Mouse (Mus musculus) cerebellum, adult 11-12 months (tissue): ENCODE measurements around the gene Lhx4.

ENCODE experiments used
- DNase-seq: peaks from one replicate; pipeline ENCODE4 v3.0.0; 2022

Gene Lhx4

GRCm38 (mm10) chr1:155742411-155743363 is 8.8 kb downstream of the Lhx4 start:
- no peak for DNase-seq

DNA sequence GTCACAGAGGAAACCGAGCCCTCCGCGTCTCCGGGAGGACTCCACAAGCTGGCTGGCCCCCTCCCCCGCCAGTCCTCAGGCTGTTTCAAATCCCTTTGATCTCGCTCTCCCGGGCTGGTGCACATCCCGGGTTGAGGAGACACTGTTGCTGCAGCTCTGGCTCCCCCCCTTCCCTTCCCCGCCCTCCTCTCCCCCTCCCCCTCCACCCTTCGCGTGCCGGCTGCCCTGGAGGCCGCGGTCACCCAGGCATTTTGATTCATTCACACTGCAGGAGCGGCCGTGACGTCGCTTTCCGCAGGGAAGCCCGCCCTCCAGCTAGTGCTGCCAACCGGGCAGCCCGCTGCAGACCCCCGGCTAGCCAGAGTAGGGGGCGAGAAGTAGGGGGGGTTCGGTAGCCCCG is 9.5 kb downstream of the Lhx4 start:
- DNase-seq, result no peak

GRCm38 (mm10) chr1:155741378-155741945 is 10.0 kb downstream of the Lhx4 start:
- no peak for DNase-seq

- no peak for DNase-seq
Observed at GRCm38 (mm10) chr1:155740622-155741377, 10.7 kb downstream of the Lhx4 start.

- no peak for DNase-seq
Observed at GRCm38 (mm10) chr1:155737809-155738383, 13.6 kb downstream of the Lhx4 start.

GRCm38 (mm10) chr1:155737017-155737808 is 14.3 kb downstream of the Lhx4 start:
- no peak for DNase-seq

DNA sequence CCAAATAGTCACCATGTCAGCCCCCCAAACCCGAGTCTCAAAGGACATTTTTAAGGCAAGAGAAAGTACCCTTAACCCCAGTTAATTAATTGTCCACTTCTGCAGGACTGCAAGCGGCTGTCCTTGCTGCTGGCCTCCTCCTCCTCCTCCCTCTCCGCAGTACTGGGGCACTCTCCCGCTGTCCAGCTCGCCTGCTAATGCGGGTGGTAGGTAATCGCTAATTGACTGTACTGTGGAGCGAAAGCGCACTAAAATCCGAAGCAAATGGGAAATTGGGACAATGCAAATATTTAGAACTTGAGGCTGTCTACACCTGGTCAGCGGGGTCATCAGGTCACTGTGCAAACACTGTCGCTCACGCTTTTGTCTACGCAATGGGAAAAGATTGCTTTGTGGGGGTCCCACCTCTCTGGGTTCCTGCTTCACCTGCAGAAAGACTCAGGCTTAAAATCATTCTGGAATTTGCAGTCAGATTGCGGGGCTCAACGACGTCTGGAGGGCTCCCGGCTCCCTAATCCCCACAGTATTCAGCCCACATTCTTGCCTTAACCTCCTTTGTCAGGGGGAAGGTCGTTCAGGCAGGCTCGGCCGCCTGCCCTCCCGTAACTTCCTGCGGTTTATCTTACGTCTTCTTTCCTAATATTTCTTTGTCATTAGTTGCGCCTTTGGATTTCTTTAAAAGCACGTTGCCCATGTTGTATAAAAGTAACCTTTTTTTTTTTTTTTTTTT is 15.2 kb downstream of the Lhx4 start:
- DNase-seq, result no peak

GRCm38 (mm10) chr1:155731156-155731555 is 20.3 kb downstream of the Lhx4 start:
- no peak for DNase-seq

- DNase-seq, result no peak
Observed at GRCm38 (mm10) chr1:155729113-155729795, 22.2 kb downstream of the Lhx4 start.

DNA sequence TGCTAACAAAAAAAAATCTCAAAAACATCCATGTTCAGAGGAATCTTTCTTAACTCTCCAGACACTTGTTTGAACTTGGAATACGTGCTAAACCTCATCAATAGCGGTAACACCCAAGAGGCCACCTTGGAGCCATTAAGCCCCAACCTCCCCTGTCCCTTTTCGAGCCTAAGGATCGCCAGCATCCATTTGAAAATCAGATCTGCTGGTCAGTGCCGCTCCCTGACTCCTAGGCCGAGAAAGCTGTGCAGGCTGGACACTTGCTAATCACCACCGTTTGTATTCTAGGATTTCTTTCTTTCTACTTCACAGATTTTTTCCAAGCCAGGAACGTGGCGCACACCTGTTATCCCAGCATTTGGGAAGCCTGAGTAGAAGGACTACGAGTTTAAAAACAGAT is 23.7 kb downstream of the Lhx4 start:
- DNase-seq, result no peak

DNA sequence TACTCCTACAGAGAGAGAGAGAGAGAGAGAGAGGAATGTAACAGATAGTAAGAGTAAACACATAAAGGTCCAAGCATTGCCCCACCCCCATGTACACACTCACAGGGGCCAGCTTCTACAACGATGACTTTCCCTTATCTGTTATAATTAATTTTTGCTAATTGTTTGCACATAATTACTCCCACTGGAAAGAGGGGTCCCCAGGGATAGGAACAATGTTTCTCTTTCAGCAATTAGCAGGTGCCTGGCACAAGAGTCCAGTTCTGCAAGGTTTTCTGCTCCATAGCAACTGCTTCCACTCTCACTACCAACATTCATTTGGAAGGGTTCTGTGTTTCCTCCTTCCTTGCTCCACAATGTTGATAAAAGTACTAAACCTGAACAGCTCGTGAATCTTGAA is 25.6 kb downstream of the Lhx4 start:
- no peak for DNase-seq

GRCm38 (mm10) chr1:155724301-155724700 is 27.2 kb downstream of the Lhx4 start:
- no peak for DNase-seq

- DNase-seq, result no peak
Observed at GRCm38 (mm10) chr1:155722185-155722584, 29.3 kb downstream of the Lhx4 start.

- DNase-seq, result no peak
Observed at GRCm38 (mm10) chr1:155721443-155721842, 30.0 kb downstream of the Lhx4 start.

DNA sequence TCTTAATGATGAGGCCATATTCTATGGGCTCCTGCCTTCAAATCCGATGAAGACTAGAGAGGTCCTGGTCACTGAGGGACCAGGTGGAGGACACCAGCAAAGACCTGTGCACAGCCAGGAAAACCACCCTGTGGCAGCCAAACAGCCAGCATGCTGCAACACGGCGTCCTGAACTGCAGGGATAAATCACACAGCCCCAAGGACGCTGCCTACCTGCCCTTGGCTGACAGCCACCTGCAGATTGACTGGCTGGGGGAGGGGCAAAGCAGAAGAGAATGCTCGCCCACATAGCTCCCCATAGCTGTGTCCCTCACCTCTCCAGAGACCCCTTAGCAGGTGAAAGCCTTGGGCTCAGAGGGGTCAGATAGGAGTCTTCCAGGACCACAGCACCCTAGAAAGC is 31.5 kb downstream of the Lhx4 start:
- DNase-seq, result no peak

DNA sequence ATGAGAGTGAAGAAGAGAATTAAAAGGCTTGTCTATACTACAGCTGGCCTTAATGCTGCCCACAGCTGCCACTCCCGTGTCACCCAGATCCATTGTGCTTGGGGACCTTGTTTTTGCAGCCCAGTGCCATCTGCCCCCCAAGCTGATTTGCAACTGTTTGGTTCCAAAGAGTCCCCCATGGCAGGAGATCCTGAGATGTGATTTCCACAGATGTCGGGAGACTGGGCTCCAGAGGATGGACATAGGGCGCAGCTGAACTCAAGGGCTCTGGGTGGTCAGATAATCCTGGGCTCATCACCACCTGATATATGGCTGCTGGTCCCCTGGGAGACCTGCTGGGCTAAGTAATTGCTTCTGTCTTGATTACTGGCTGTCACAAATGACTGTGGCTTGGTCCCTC is 32.6 kb downstream of the Lhx4 start:
- DNase-seq, result no peak

GRCm38 (mm10) chr1:155717301-155717700 is 34.2 kb downstream of the Lhx4 start:
- DNase-seq, result no peak

DNA sequence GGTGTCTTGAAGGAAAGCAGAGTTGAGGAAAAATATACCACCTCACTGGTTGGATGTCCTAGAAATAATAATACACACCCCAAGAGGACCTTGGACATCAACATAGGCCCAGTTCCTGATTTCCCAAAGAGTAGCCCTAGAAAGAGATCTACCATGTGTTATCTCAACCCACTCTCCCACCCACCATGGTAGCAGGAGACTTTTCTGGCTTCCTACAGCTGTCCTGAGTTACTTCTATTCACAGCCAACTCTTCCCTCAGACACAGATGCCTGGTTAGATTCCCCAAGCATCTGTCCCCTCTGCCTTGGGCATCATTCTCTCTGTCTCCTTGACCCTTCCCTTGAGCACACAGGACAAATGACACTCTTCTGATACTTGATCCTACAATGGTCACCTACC is 36.1 kb downstream of the Lhx4 start:
- DNase-seq, result no peak

DNA sequence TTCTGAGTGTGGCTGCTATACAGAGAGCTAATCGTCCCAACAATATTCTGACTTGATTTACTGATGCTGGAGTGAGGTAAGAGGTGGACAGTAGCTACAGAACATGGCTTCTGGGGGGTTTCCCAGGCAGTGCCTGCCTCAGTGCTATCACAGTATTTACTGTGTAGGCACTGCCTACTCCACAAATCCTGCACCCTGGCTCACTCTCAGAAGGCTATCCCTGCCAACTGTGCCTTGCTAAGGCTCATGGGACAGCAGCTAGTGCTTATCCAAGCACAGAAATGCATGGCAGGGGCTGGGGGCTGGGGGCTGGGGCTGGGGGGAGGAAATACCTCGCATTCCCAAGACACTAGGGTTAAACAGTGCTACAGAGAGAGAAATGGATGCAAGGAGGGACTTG is 38.2 kb downstream of the Lhx4 start:
- DNase-seq, result no peak

- DNase-seq, result no peak
Observed at GRCm38 (mm10) chr1:155704182-155704581, 47.3 kb downstream of the Lhx4 start.

- DNase-seq, result no peak
Observed at GRCm38 (mm10) chr1:155703191-155703680, 48.2 kb downstream of the Lhx4 start.
